32 mouse cellular contexts compared by ENCODE assay signal in the genomic region with DNA sequence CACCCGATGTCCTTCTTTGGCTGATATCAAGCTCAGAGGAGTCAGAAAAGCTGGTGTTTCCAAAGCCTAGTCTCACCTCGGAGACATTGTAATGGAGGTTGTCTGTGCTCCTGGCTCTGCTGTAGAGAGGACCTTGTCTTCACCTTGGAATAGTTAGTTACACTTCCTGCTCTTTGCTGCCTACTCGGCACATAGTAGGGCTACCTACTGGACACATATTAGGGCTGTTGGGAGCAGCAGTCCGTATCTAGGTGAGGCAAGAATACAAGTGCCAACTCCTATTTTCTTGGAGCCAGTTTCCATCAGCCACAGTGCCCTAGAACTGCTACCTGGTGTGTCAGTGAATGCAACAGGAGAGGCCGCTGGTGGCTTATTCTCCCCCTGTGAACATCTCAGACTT.
"Had no signal": no experiment of that assay in that cellular context is flagged by ENCODE, and none has a peak within 500 bp of the region (broad histone marks: within the 10 kb centered on the region; RNA-seq: fewer than 3 reads in every experiment).

No protein-coding gene starts in this region.

- ATAC-seq: liver, embryonic 12.5 days; liver, postnatal 0 days; lung, postnatal 0 days; midbrain, embryonic 13.5 days; midbrain, embryonic 15.5 days; midbrain, embryonic 16.5 days had no signal

- DNase-seq: left cerebral cortex, postnatal 4 days; liver; liver, embryonic 13.5 days; liver, postnatal 0 days; lung, adult 18-20 months; lung, adult 2 months; lung, embryonic 14.5 days; lung, postnatal 10 days; lung, postnatal 14 days; lung, postnatal 36 days; lung, postnatal 4 days; midbrain, embryonic 14.5 days had no signal

- H3K4me2 ChIP-seq: limb, embryonic 12.5 days; limb, embryonic 13.5 days; limb, embryonic 15.5 days; liver, embryonic 11.5 days; liver, embryonic 12.5 days; liver, embryonic 13.5 days; liver, embryonic 15.5 days; lung, embryonic 14.5 days; lung, embryonic 15.5 days; midbrain, embryonic 11.5 days; midbrain, embryonic 12.5 days; midbrain, embryonic 13.5 days; midbrain, embryonic 15.5 days; neural tube, embryonic 12.5 days had no signal

- H3K9ac ChIP-seq: limb, embryonic 12.5 days; limb, embryonic 13.5 days; limb, embryonic 15.5 days; liver, embryonic 12.5 days; liver, embryonic 13.5 days; liver, embryonic 14.5 days; liver, embryonic 15.5 days; liver, postnatal 0 days; lung, embryonic 14.5 days; lung, embryonic 15.5 days; midbrain, embryonic 12.5 days; midbrain, embryonic 13.5 days; midbrain, embryonic 15.5 days; neural tube, embryonic 12.5 days had no signal

- H3K36me3 ChIP-seq: limb, embryonic 10.5 days; limb, embryonic 12.5 days; limb, embryonic 15.5 days; liver, embryonic 12.5 days; liver, embryonic 13.5 days; liver, embryonic 15.5 days; lung, embryonic 15.5 days; midbrain, embryonic 10.5 days; midbrain, embryonic 12.5 days had no signal

- H3K27me3 ChIP-seq: limb, embryonic 12.5 days; limb, embryonic 13.5 days; limb, embryonic 15.5 days; liver, embryonic 12.5 days; liver, embryonic 13.5 days; liver, embryonic 15.5 days; lung, embryonic 15.5 days; megakaryocyte, embryonic 14.5 days; midbrain, embryonic 12.5 days; midbrain, embryonic 13.5 days; midbrain, embryonic 15.5 days; neural tube, embryonic 12.5 days had no signal

- H3K4me3 ChIP-seq: limb, embryonic 10.5 days; limb, embryonic 12.5 days; limb, embryonic 13.5 days; limb, embryonic 15.5 days; liver, embryonic 12.5 days; liver, embryonic 13.5 days; liver, embryonic 15.5 days; lung, embryonic 15.5 days; megakaryocyte, embryonic 14.5 days; midbrain, embryonic 10.5 days; midbrain, embryonic 12.5 days; midbrain, embryonic 13.5 days; midbrain, embryonic 15.5 days; myocyte; neural tube, embryonic 12.5 days had no signal

- H3K9me3 ChIP-seq: limb, embryonic 10.5 days; limb, embryonic 13.5 days; limb, embryonic 15.5 days; liver, embryonic 15.5 days; lung, embryonic 15.5 days; midbrain, embryonic 12.5 days; midbrain, embryonic 15.5 days; neural tube, embryonic 12.5 days had no signal

- H3K27ac ChIP-seq: limb, embryonic 10.5 days; limb, embryonic 12.5 days; limb, embryonic 13.5 days; limb, embryonic 15.5 days; liver, embryonic 12.5 days; liver, embryonic 13.5 days; liver, embryonic 14.5 days; liver, embryonic 15.5 days; lung, embryonic 15.5 days; macrophage; midbrain, embryonic 10.5 days; midbrain, embryonic 12.5 days; midbrain, embryonic 13.5 days; midbrain, embryonic 15.5 days; neural tube, embryonic 12.5 days had no signal

- H3K4me1 ChIP-seq: limb, embryonic 10.5 days; liver, embryonic 12.5 days; liver, embryonic 13.5 days; liver, embryonic 15.5 days; lung, embryonic 15.5 days; megakaryocyte, embryonic 14.5 days; midbrain, embryonic 10.5 days; midbrain, embryonic 15.5 days; neural tube, embryonic 12.5 days had no signal
